Mouse (Mus musculus) stomach, embryonic 14.5 days (tissue): ENCODE results near the gene Zfp1. TPM values are rescaled to one million over a fixed set of nuclear protein-coding genes. Genes with fewer than 3 reads are reported as not detected.

Experiments used
- ATAC-seq: fragments of 200-750 bp; cut with Nextera tagmentation; 2 replicates; pipeline ENCODE4 v1.8.0; 2017; ENCODE audit warnings: low read depth, moderate TSS enrichment; ENCODE audit not compliant: insufficient number of reproducible peaks, insufficient read depth, low FRiP score
- H3K27ac ChIP-seq: fragments of 300-500 bp; sonication (generic); 2 replicates; pipeline ENCODE4 v1.5.1; 2014; ENCODE audit warnings: mild to moderate bottlenecking, low read length, moderate library complexity, mixed read lengths
- H3K27me3 ChIP-seq: fragments of 300-500 bp; sonication (generic); 2 replicates; pipeline ENCODE4 v1.6.1; 2014; ENCODE audit warnings: low read length, control low read depth, mixed read lengths; ENCODE audit not compliant: control insufficient read depth, insufficient read depth
- H3K36me3 ChIP-seq: fragments of 300-500 bp; sonication (generic); 2 replicates; pipeline ENCODE4 v1.6.1; 2014; ENCODE audit warnings: mild to moderate bottlenecking, control low read depth, low read length, moderate library complexity, mixed read lengths; ENCODE audit not compliant: control insufficient read depth, insufficient read depth
- H3K4me1 ChIP-seq: fragments of 300-500 bp; sonication (generic); 2 replicates; pipeline ENCODE4 v1.6.1; 2014; ENCODE audit warnings: low read length, control low read depth, mixed read lengths; ENCODE audit not compliant: control insufficient read depth, insufficient read depth
- H3K4me2 ChIP-seq: fragments of 300-500 bp; sonication (generic); replicated peaks from 2 replicates; pipeline ENCODE4 v1.6.1; 2014; ENCODE audit warnings: low read depth, low read length, control low read depth
- H3K4me3 ChIP-seq: fragments of 300-500 bp; sonication (generic); 2 replicates; pipeline ENCODE4 v1.5.1; 2014; ENCODE audit warnings: low read depth, low read length, control low read depth
- H3K9ac ChIP-seq: fragments of 300-500 bp; sonication (generic); replicated peaks from 2 replicates; pipeline ENCODE4 v1.6.1; 2014; ENCODE audit warnings: low read depth, mild to moderate bottlenecking, control low read depth, low read length, moderate library complexity, mixed read lengths
- H3K9me3 ChIP-seq: fragments of 300-500 bp; sonication (generic); 2 replicates; pipeline ENCODE4 v1.6.1; 2016; ENCODE audit warnings: low read depth, low read length, control low read depth; ENCODE audit not compliant: control insufficient read depth
- WGBS: fragments of 180-500 bp; shearing (Covaris S2); extraction: QIAGEN DNeasy Blood & Tissue Kit; methylation state at CpG from one replicate; pipeline ENCODE4 v1.1.7; 2014; 5-methylcytosine and 5-hydroxymethylcytosine counted together
- polyA plus RNA-seq: library from polyadenylated mRNA; unstranded; fragments of >200 nt; fragmentation: Nextera tagmentation; extraction: Ambion mirVana; gene quantifications from 2 replicates; pipeline ENCODE4 v1.2.1, GENCODE M21; 2014

The Zfp1 gene
- polyA plus RNA-seq, 1 experiment from 2014 or later = 26.3 TPM

GRCm38 (mm10) chr8:111627923-111628322, 15.3 kb upstream of the Zfp1 start:
- Histone ChIP-seq H3K4me1 (no peaks in the 10 kb centered on the region), H3K27me3 (no peaks in the 10 kb centered on the region), H3K4me3 (no peak overlapping the region), H3K9ac (no peak overlapping the region), H3K9me3 (no peaks in the 10 kb centered on the region), H3K27ac (no peak overlapping the region), H3K4me2 (no peak overlapping the region), H3K36me3 (peaks cover 2% of the 10 kb centered on the region; the same call in 1 of the 2 replicates)
- ATAC-seq = no peak
- WGBS = 98% methylated on average over 9 of the region's 9 CpGs

- 92% methylated on average over 12 of the region's 12 CpGs for WGBS
- H3K9ac ChIP-seq = no peak overlapping the region
- ATAC-seq = no peak
- H3K27ac ChIP-seq = no peak overlapping the region
- H3K4me1 ChIP-seq = no peaks in the 10 kb centered on the region
- no peaks in the 10 kb centered on the region for H3K9me3 ChIP-seq
- peaks cover 2% of the 10 kb centered on the region; the same call in 1 of the 2 replicates for H3K36me3 ChIP-seq
- no peak overlapping the region for H3K4me2 ChIP-seq
- H3K4me3 ChIP-seq = no peak overlapping the region
- H3K27me3 ChIP-seq = no peaks in the 10 kb centered on the region
Measured at GRCm38 (mm10) chr8:111628401-111628800, 14.8 kb upstream of the Zfp1 start.

- H3K27ac ChIP-seq = no peak overlapping the region
- no peaks in the 10 kb centered on the region for H3K4me1 ChIP-seq
- 82% methylated on average over 19 of the region's 19 CpGs for WGBS
- no peaks in the 10 kb centered on the region for H3K27me3 ChIP-seq
- H3K9ac ChIP-seq = no peak overlapping the region
- no peak for ATAC-seq
- no peaks in the 10 kb centered on the region; the same call in 1 of the 2 replicates for H3K36me3 ChIP-seq
- H3K9me3 ChIP-seq = no peaks in the 10 kb centered on the region
- no peak overlapping the region for H3K4me2 ChIP-seq
- H3K4me3 ChIP-seq = no peak overlapping the region
Measured at GRCm38 (mm10) chr8:111628894-111629501, 14.2 kb upstream of the Zfp1 start.

GRCm38 (mm10) chr8:111630105-111630521, 13.1 kb upstream of the Zfp1 start, which contains the start of gene Ldhd:
TSS of gene Ldhd (minus strand) at chr8:111630374.
- Histone ChIP-seq H3K4me3 (peak within 1 kb of the TSS; percentile 27), H3K4me2 (peak within 1 kb of the TSS; percentile 35), H3K27ac (no peak within 1 kb of the TSS), H3K27me3 (no peaks in the 10 kb centered on the region), H3K9me3 (no peaks in the 10 kb centered on the region), H3K4me1 (no peaks in the 10 kb centered on the region), H3K36me3 (no peaks in the 10 kb centered on the region; the same call in 1 of the 2 replicates), H3K9ac (no peak within 1 kb of the TSS)
- 22% methylated on average over 13 of the region's 13 CpGs for WGBS
- ATAC-seq = peak; percentile 39; the same call in 1 of the 2 replicates

- 95% methylated on average over 8 of the region's 8 CpGs for WGBS
- Histone ChIP-seq H3K27me3 (no peaks in the 10 kb centered on the region), H3K4me3 (no peak overlapping the region), H3K9me3 (no peaks in the 10 kb centered on the region), H3K4me2 (no peak overlapping the region), H3K4me1 (no peaks in the 10 kb centered on the region), H3K27ac (no peak overlapping the region), H3K36me3 (no peaks in the 10 kb centered on the region; the same call in 1 of the 2 replicates), H3K9ac (no peak overlapping the region)
- ATAC-seq = no peak
Measured at GRCm38 (mm10) chr8:111631589-111631988, 11.6 kb upstream of the Zfp1 start.

- no peak overlapping the region for H3K27ac ChIP-seq
- H3K4me1 ChIP-seq = no peaks in the 10 kb centered on the region
- no peak overlapping the region for H3K4me3 ChIP-seq
- H3K36me3 ChIP-seq = no peaks in the 10 kb centered on the region
- no peaks in the 10 kb centered on the region for H3K9me3 ChIP-seq
- WGBS = 98% methylated on average over 3 of the region's 3 CpGs
- H3K4me2 ChIP-seq = no peak overlapping the region
- H3K9ac ChIP-seq = no peak overlapping the region
- no peaks in the 10 kb centered on the region for H3K27me3 ChIP-seq
- ATAC-seq = no peak
Measured at GRCm38 (mm10) chr8:111632976-111633375, 10.2 kb upstream of the Zfp1 start.

GRCm38 (mm10) chr8:111638086-111638485, 5.1 kb upstream of the Zfp1 start:
- H3K9me3 ChIP-seq = no peaks in the 10 kb centered on the region
- no peak overlapping the region for H3K27ac ChIP-seq
- no peak overlapping the region for H3K4me2 ChIP-seq
- H3K4me3 ChIP-seq = no peak overlapping the region
- H3K27me3 ChIP-seq = no peaks in the 10 kb centered on the region
- 0 out of 2 replicates have a peak, but pooled peaks have one; percentile 34 for ATAC-seq
- no peaks in the 10 kb centered on the region; the same call in 1 of the 2 replicates for H3K4me1 ChIP-seq
- no peaks in the 10 kb centered on the region for H3K36me3 ChIP-seq
- H3K9ac ChIP-seq = no peak overlapping the region

GRCm38 (mm10) chr8:111641064-111641463, 2.1 kb upstream of the Zfp1 start:
- Histone ChIP-seq H3K4me3 (no peak overlapping the region), H3K9me3 (no peaks in the 10 kb centered on the region), H3K9ac (no peak overlapping the region), H3K4me1 (no peaks in the 10 kb centered on the region; the same call in 1 of the 2 replicates), H3K27me3 (no peaks in the 10 kb centered on the region), H3K4me2 (no peak overlapping the region), H3K36me3 (no peaks in the 10 kb centered on the region), H3K27ac (no peak overlapping the region)
- 91% methylated on average over 2 of the region's 2 CpGs for WGBS
- no peak for ATAC-seq

- H3K4me1 ChIP-seq = no peaks in the 10 kb centered on the region; the same call in 1 of the 2 replicates
- H3K9me3 ChIP-seq = no peaks in the 10 kb centered on the region
- H3K27ac ChIP-seq = peak overlapping the region; percentile 92; the same call in 1 of the 2 replicates
- H3K4me2 ChIP-seq = peak overlapping the region; percentile 42
- no peak overlapping the region for H3K9ac ChIP-seq
- no peaks in the 10 kb centered on the region for H3K27me3 ChIP-seq
- 35% methylated on average over 5 of the region's 5 CpGs for WGBS
- no peak for ATAC-seq
- H3K36me3 ChIP-seq = no peaks in the 10 kb centered on the region
- peak overlapping the region; percentile 63 for H3K4me3 ChIP-seq
Measured at GRCm38 (mm10) chr8:111642496-111642895, 705 bp upstream of the Zfp1 start.
